Mouse (Mus musculus): ENCODE results near the gene Thbs2. TPM values are rescaled to one million over a fixed set of nuclear protein-coding genes. Genes with fewer than 3 reads are reported as not detected.

The Thbs2 gene
- polyA plus RNA-seq, 1 experiment from 2014 or later, result 2.2 TPM

GRCm38 (mm10) chr17:14693048-14693993 is 714 bp downstream of the Thbs2 start:
- no peaks in the 10 kb centered on the region for H3K27me3 ChIP-seq (ENCODE audit: control insufficient read depth, insufficient read depth, low read length)
- no peak overlapping the region for H3K27ac ChIP-seq (replicated peaks; ENCODE audit: low read depth, low read length)
- H3K36me3 ChIP-seq (ENCODE audit: control insufficient read depth, insufficient read depth, low read length), result no peaks in the 10 kb centered on the region
- 7% methylated on average over 9 of the region's 9 CpGs for WGBS
- no peaks in the 10 kb centered on the region for H3K9me3 ChIP-seq (ENCODE audit: control insufficient read depth, low read length)
- DNase-seq (ENCODE audit: low spot score) (no peak), ATAC-seq (ENCODE audit: insufficient number of reproducible peaks, low FRiP score, low TSS enrichment, low read depth) (0 out of 2 replicates have a peak, but pooled peaks have one; percentile 7)
- H3K4me1 ChIP-seq (ENCODE audit: control insufficient read depth, insufficient read depth, low read length), result no peaks in the 10 kb centered on the region
- H3K9ac ChIP-seq (ENCODE audit: low read length), result peak overlapping the region; percentile 38; the same call in 1 of the 2 replicates
- H3K4me2 ChIP-seq (ENCODE audit: low read depth, severe bottlenecking), result peak overlapping the region; percentile 53
- peak overlapping the region; percentile 30 for H3K4me3 ChIP-seq (ENCODE audit: low read depth, low read length)

GRCm38 (mm10) chr17:14691901-14692300 is 2.1 kb downstream of the Thbs2 start:
- Histone ChIP-seq H3K27me3 (ENCODE audit: control insufficient read depth, insufficient read depth, low read length) (no peaks in the 10 kb centered on the region), H3K4me2 (ENCODE audit: low read depth, severe bottlenecking) (no peak overlapping the region), H3K4me3 (ENCODE audit: low read depth, low read length) (no peak overlapping the region), H3K27ac (replicated peaks; ENCODE audit: low read depth, low read length) (no peak overlapping the region), H3K9me3 (ENCODE audit: control insufficient read depth, low read length) (no peaks in the 10 kb centered on the region), H3K9ac (ENCODE audit: low read length) (no peak overlapping the region), H3K4me1 (ENCODE audit: control insufficient read depth, insufficient read depth, low read length) (no peaks in the 10 kb centered on the region), H3K36me3 (ENCODE audit: control insufficient read depth, insufficient read depth, low read length) (no peaks in the 10 kb centered on the region)
- DNase-seq (ENCODE audit: low spot score) (no peak), ATAC-seq (ENCODE audit: insufficient number of reproducible peaks, low FRiP score, low TSS enrichment, low read depth) (no peak)
- WGBS, result 66% methylated on average over 6 of the region's 6 CpGs

GRCm38 (mm10) chr17:14691197-14691596 is 2.8 kb downstream of the Thbs2 start:
- Histone ChIP-seq H3K4me1 (ENCODE audit: control insufficient read depth, insufficient read depth, low read length) (no peaks in the 10 kb centered on the region), H3K36me3 (ENCODE audit: control insufficient read depth, insufficient read depth, low read length) (no peaks in the 10 kb centered on the region), H3K27me3 (ENCODE audit: control insufficient read depth, insufficient read depth, low read length) (no peaks in the 10 kb centered on the region), H3K4me3 (ENCODE audit: low read depth, low read length) (no peak overlapping the region), H3K9ac (ENCODE audit: low read length) (no peak overlapping the region), H3K9me3 (ENCODE audit: control insufficient read depth, low read length) (no peaks in the 10 kb centered on the region), H3K4me2 (ENCODE audit: low read depth, severe bottlenecking) (no peak overlapping the region), H3K27ac (replicated peaks; ENCODE audit: low read depth, low read length) (no peak overlapping the region)
- DNase-seq (ENCODE audit: low spot score) (no peak), ATAC-seq (ENCODE audit: insufficient number of reproducible peaks, low FRiP score, low TSS enrichment, low read depth) (no peak)
- WGBS, result 78% methylated on average over 4 of the region's 4 CpGs

- no peak overlapping the region for H3K27ac ChIP-seq (replicated peaks; ENCODE audit: low read depth, low read length)
- DNase-seq (ENCODE audit: low spot score) (no peak), ATAC-seq (ENCODE audit: insufficient number of reproducible peaks, low FRiP score, low TSS enrichment, low read depth) (no peak)
- no peak overlapping the region for H3K4me2 ChIP-seq (ENCODE audit: low read depth, severe bottlenecking)
- H3K4me1 ChIP-seq (ENCODE audit: control insufficient read depth, insufficient read depth, low read length), result no peaks in the 10 kb centered on the region
- no peaks in the 10 kb centered on the region for H3K9me3 ChIP-seq (ENCODE audit: control insufficient read depth, low read length)
- no peaks in the 10 kb centered on the region for H3K36me3 ChIP-seq (ENCODE audit: control insufficient read depth, insufficient read depth, low read length)
- no peak overlapping the region for H3K4me3 ChIP-seq (ENCODE audit: low read depth, low read length)
- no peaks in the 10 kb centered on the region for H3K27me3 ChIP-seq (ENCODE audit: control insufficient read depth, insufficient read depth, low read length)
- H3K9ac ChIP-seq (ENCODE audit: low read length), result no peak overlapping the region
- 89% methylated on average over 7 of the region's 7 CpGs for WGBS
Observed at GRCm38 (mm10) chr17:14682836-14683235, 11.2 kb downstream of the Thbs2 start.

- DNase-seq (ENCODE audit: low spot score), result no peak
- no peak for ATAC-seq (ENCODE audit: insufficient number of reproducible peaks, low FRiP score, low TSS enrichment, low read depth)
- Histone ChIP-seq H3K36me3 (ENCODE audit: control insufficient read depth, insufficient read depth, low read length) (no peaks in the 10 kb centered on the region), H3K4me2 (ENCODE audit: low read depth, severe bottlenecking) (no peak overlapping the region), H3K27ac (replicated peaks; ENCODE audit: low read depth, low read length) (no peak overlapping the region), H3K9ac (ENCODE audit: low read length) (no peak overlapping the region), H3K9me3 (ENCODE audit: control insufficient read depth, low read length) (no peaks in the 10 kb centered on the region), H3K27me3 (ENCODE audit: control insufficient read depth, insufficient read depth, low read length) (no peaks in the 10 kb centered on the region), H3K4me1 (ENCODE audit: control insufficient read depth, insufficient read depth, low read length) (no peaks in the 10 kb centered on the region), H3K4me3 (ENCODE audit: low read depth, low read length) (no peak overlapping the region)
- 87% methylated on average over 12 of the region's 12 CpGs for WGBS
Observed at GRCm38 (mm10) chr17:14681047-14681446, 13.0 kb downstream of the Thbs2 start.

GRCm38 (mm10) chr17:14677198-14677597 is 16.8 kb downstream of the Thbs2 start:
- WGBS, result 83% methylated on average over 8 of the region's 8 CpGs
- Histone ChIP-seq H3K9me3 (ENCODE audit: control insufficient read depth, low read length) (no peaks in the 10 kb centered on the region), H3K9ac (ENCODE audit: low read length) (no peak overlapping the region), H3K27ac (replicated peaks; ENCODE audit: low read depth, low read length) (no peak overlapping the region), H3K27me3 (ENCODE audit: control insufficient read depth, insufficient read depth, low read length) (no peaks in the 10 kb centered on the region), H3K36me3 (ENCODE audit: control insufficient read depth, insufficient read depth, low read length) (no peaks in the 10 kb centered on the region), H3K4me3 (ENCODE audit: low read depth, low read length) (no peak overlapping the region), H3K4me1 (ENCODE audit: control insufficient read depth, insufficient read depth, low read length) (no peaks in the 10 kb centered on the region), H3K4me2 (ENCODE audit: low read depth, severe bottlenecking) (no peak overlapping the region)
- ATAC-seq (ENCODE audit: insufficient number of reproducible peaks, low FRiP score, low TSS enrichment, low read depth) (no peak), DNase-seq (ENCODE audit: low spot score) (no peak)

GRCm38 (mm10) chr17:14675517-14675916 is 18.5 kb downstream of the Thbs2 start:
- 72% methylated on average over 2 of the region's 2 CpGs for WGBS

GRCm38 (mm10) chr17:14672402-14672801 is 21.6 kb downstream of the Thbs2 start:
- H3K4me2 ChIP-seq (ENCODE audit: low read depth, severe bottlenecking), result no peak overlapping the region
- no peaks in the 10 kb centered on the region for H3K9me3 ChIP-seq (ENCODE audit: control insufficient read depth, low read length)
- 53% methylated on average over 5 of the region's 5 CpGs for WGBS
- no peaks in the 10 kb centered on the region for H3K4me1 ChIP-seq (ENCODE audit: control insufficient read depth, insufficient read depth, low read length)
- DNase-seq (ENCODE audit: low spot score), result no peak
- no peak overlapping the region for H3K4me3 ChIP-seq (ENCODE audit: low read depth, low read length)
- H3K27ac ChIP-seq (replicated peaks; ENCODE audit: low read depth, low read length), result no peak overlapping the region
- no peaks in the 10 kb centered on the region for H3K36me3 ChIP-seq (ENCODE audit: control insufficient read depth, insufficient read depth, low read length)
- no peak for ATAC-seq (ENCODE audit: insufficient number of reproducible peaks, low FRiP score, low TSS enrichment, low read depth)
- H3K27me3 ChIP-seq (ENCODE audit: control insufficient read depth, insufficient read depth, low read length), result no peaks in the 10 kb centered on the region
- no peak overlapping the region for H3K9ac ChIP-seq (ENCODE audit: low read length)

More at GRCm38 (mm10) chr17:14675517-14675916, 18.5 kb downstream of the Thbs2 start:
- no peaks in the 10 kb centered on the region for H3K9me3 ChIP-seq (ENCODE audit: control insufficient read depth, low read length)
- no peaks in the 10 kb centered on the region for H3K36me3 ChIP-seq (ENCODE audit: control insufficient read depth, insufficient read depth, low read length)
- DNase-seq (ENCODE audit: low spot score) (no peak), ATAC-seq (ENCODE audit: insufficient number of reproducible peaks, low FRiP score, low TSS enrichment, low read depth) (no peak)
- no peaks in the 10 kb centered on the region for H3K4me1 ChIP-seq (ENCODE audit: control insufficient read depth, insufficient read depth, low read length)
- no peak overlapping the region for H3K4me2 ChIP-seq (ENCODE audit: low read depth, severe bottlenecking)
- no peak overlapping the region for H3K27ac ChIP-seq (replicated peaks; ENCODE audit: low read depth, low read length)
- H3K9ac ChIP-seq (ENCODE audit: low read length), result no peak overlapping the region
- no peaks in the 10 kb centered on the region for H3K27me3 ChIP-seq (ENCODE audit: control insufficient read depth, insufficient read depth, low read length)
- H3K4me3 ChIP-seq (ENCODE audit: low read depth, low read length), result no peak overlapping the region
